Mouse (Mus musculus) cerebellum, adult 9-10 months (tissue): ENCODE results near the gene Gpc3.

ENCODE experiments used
- DNase-seq: peaks from one replicate; pipeline ENCODE4 v3.0.0; 2022

Gene Gpc3

GRCm38 (mm10) chrX:52613328-52614030 is at the start of gene Gpc3:
Gpc3 (minus strand) TSS chrX:52613950.
- no peak for DNase-seq

GRCm38 (mm10) chrX:52651975-52652374 is 38.2 kb upstream of the Gpc3 start:
- DNase-seq, result no peak

- no peak for DNase-seq
Observed at GRCm38 (mm10) chrX:52651472-52651948, 37.8 kb upstream of the Gpc3 start.

GRCm38 (mm10) chrX:52648910-52649785 is 35.4 kb upstream of the Gpc3 start:
- no peak for DNase-seq

- no peak for DNase-seq
Observed at GRCm38 (mm10) chrX:52644393-52644792, 30.6 kb upstream of the Gpc3 start.

- DNase-seq, result no peak
Observed at GRCm38 (mm10) chrX:52643350-52643749, 29.6 kb upstream of the Gpc3 start.

GRCm38 (mm10) chrX:52642126-52642525 is 28.4 kb upstream of the Gpc3 start:
- no peak for DNase-seq

GRCm38 (mm10) chrX:52637419-52637818 is 23.7 kb upstream of the Gpc3 start:
- no peak for DNase-seq

GRCm38 (mm10) chrX:52633976-52634375 is 20.2 kb upstream of the Gpc3 start:
- DNase-seq, result no peak

GRCm38 (mm10) chrX:52632688-52633324 is 19.1 kb upstream of the Gpc3 start:
- no peak for DNase-seq

GRCm38 (mm10) chrX:52626963-52627716 is 13.4 kb upstream of the Gpc3 start:
- no peak for DNase-seq

- no peak for DNase-seq
Observed at GRCm38 (mm10) chrX:52617813-52618212, 4.1 kb upstream of the Gpc3 start.

GRCm38 (mm10) chrX:52616152-52616551 is 2.4 kb upstream of the Gpc3 start:
- DNase-seq, result no peak

GRCm38 (mm10) chrX:52614031-52614381 is 256 bp upstream of the Gpc3 start:
- DNase-seq, result no peak

- no peak for DNase-seq
Observed at GRCm38 (mm10) chrX:52612806-52613205, 944 bp downstream of the Gpc3 start.

GRCm38 (mm10) chrX:52611987-52612670 is 1.6 kb downstream of the Gpc3 start:
- DNase-seq, result no peak

- DNase-seq, result no peak
Observed at GRCm38 (mm10) chrX:52611541-52611940, 2.2 kb downstream of the Gpc3 start.

- DNase-seq, result no peak
Observed at GRCm38 (mm10) chrX:52603143-52603542, 10.6 kb downstream of the Gpc3 start.

- no peak for DNase-seq
Observed at GRCm38 (mm10) chrX:52599246-52599645, 14.5 kb downstream of the Gpc3 start.

GRCm38 (mm10) chrX:52587671-52588070 is 26.1 kb downstream of the Gpc3 start:
- DNase-seq, result no peak

GRCm38 (mm10) chrX:52559995-52560394 is 53.8 kb downstream of the Gpc3 start:
- no peak for DNase-seq

- no peak for DNase-seq
Observed at GRCm38 (mm10) chrX:52558526-52558925, 55.2 kb downstream of the Gpc3 start.
